Mouse (Mus musculus) E14TG2a.4 (cell line): Measurements from ENCODE around the gene Lrrk1.

Experiments used
- CTCF ChIP-seq: conservative IDR thresholded peaks from 2 replicates; pipeline ENCODE4 v1.5.1; 2014; ENCODE audit warnings: low read length
- POU5F1 ChIP-seq: IDR thresholded peaks from 2 replicates; pipeline ENCODE4 v1.6.1; 2014; ENCODE audit warnings: low read length, borderline replicate concordance

DNA sequence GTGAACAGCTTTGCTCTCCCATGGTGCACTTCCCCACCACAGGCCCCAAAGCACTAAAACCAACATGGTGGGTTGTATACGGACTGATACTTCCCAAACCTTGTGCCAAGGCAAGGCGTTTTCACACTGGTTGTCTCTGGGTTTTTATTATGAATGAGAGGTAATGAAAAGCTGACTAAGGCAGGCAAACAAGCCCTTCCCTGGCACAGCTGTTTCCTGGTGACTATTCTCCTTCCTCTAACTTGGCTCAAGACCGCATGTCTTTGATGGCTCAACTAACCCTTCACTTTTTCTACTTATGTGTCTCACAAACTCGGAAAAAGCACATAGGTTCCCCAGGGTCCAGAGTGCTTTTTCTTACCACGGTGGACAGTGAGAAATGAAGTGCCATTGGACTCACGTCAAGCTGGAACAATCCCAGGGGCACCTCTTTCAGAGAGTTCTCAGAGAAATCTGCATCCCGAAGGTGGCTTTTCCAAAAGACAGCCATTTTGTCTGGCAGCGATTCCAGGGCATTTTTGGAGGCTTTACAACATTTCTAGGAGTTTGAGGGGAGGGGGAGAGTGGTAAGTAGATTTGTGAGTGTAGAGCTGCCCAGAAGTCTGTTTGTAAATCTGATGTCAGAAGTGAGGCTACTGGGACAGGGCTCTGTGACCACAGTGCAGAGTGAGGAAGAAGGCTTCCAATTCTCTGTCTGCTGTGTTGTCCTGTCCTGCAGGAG is 83.0 kb downstream of the Lrrk1 start:
- no peak for TF ChIP-seq CTCF
- TF ChIP-seq POU5F1: no peak
